Mouse (Mus musculus) limb, embryonic 14.5 days (tissue): ENCODE data around the gene Cygb. TPM values are rescaled to one million over a fixed set of nuclear protein-coding genes. Genes with fewer than 3 reads are reported as not detected.
A peak's percentile ranks its signal among the peaks of the same experiment; 100 is the strongest.

ENCODE experiments used
- ATAC-seq: fragments of 200-750 bp; cut with Nextera tagmentation; 2 replicates; pipeline ENCODE4 v1.8.0; 2017; ENCODE audit warnings: low read depth, moderate number of reproducible peaks, moderate TSS enrichment; ENCODE audit not compliant: low FRiP score
- DNase-seq: peaks from one replicate; pipeline ENCODE4 v3.0.0-alpha.2; 2015; ENCODE audit warnings: low spot score
- H3K27ac ChIP-seq: fragments of 300-500 bp; sonication (generic); replicated peaks from 2 replicates; pipeline ENCODE4 v1.5.1; 2014; ENCODE audit warnings: low read depth, mild to moderate bottlenecking, low read length, moderate library complexity, mixed read lengths
- H3K27me3 ChIP-seq: fragments of 300-500 bp; sonication (generic); 2 replicates; pipeline ENCODE4 v1.6.1; 2014; ENCODE audit warnings: low read length, mixed read lengths; ENCODE audit not compliant: control insufficient read depth, insufficient read depth
- H3K36me3 ChIP-seq: fragments of 300-500 bp; sonication (generic); 2 replicates; pipeline ENCODE4 v1.6.1; 2014; ENCODE audit warnings: mild to moderate bottlenecking, low read length, moderate library complexity, mixed read lengths; ENCODE audit not compliant: control insufficient read depth, insufficient read depth
- H3K4me1 ChIP-seq: fragments of 300-500 bp; sonication (generic); 2 replicates; pipeline ENCODE4 v1.6.1; 2014; ENCODE audit warnings: antibody characterized with exemption, low read length, mixed read lengths; ENCODE audit not compliant: control insufficient read depth, insufficient read depth
- H3K4me2 ChIP-seq: fragments of 300-500 bp; sonication (generic); replicated peaks from 2 replicates; pipeline ENCODE4 v1.6.1; 2014; ENCODE audit warnings: low read depth, mild to moderate bottlenecking, low read length, moderate library complexity; ENCODE audit not compliant: severe bottlenecking
- H3K4me3 ChIP-seq: fragments of 300-500 bp; sonication (generic); replicated peaks from 2 replicates; pipeline ENCODE4 v1.5.1; 2014; ENCODE audit warnings: low read length
- H3K9ac ChIP-seq: fragments of 300-500 bp; sonication (generic); 2 replicates; pipeline ENCODE4 v1.6.1; 2014; ENCODE audit warnings: mild to moderate bottlenecking, low read depth, low read length, moderate library complexity; ENCODE audit not compliant: severe bottlenecking
- H3K9me3 ChIP-seq: fragments of 300-500 bp; sonication (generic); 2 replicates; pipeline ENCODE4 v1.6.1; 2016; ENCODE audit warnings: low read length; ENCODE audit not compliant: control insufficient read depth
- POLR2A ChIP-seq: fragments of 200-500 bp; IDR thresholded peaks from 2 replicates; pipeline ENCODE4 v1.8.0; 2012; ENCODE audit warnings: inconsistent platforms, mild to moderate bottlenecking, moderate library complexity, borderline replicate concordance; ENCODE audit not compliant: insufficient read depth, insufficient read length; ENCODE audit errors: extremely low read depth
- WGBS: fragments of 180-500 bp; shearing (Covaris S2); extraction: QIAGEN DNeasy Blood & Tissue Kit; methylation state at CpG from one replicate; pipeline ENCODE4 v1.1.7; 2014; 5-methylcytosine and 5-hydroxymethylcytosine counted together
- polyA plus RNA-seq, 2 experiments: library from polyadenylated mRNA; depleted of rRNA in 1 of 2; stranded (reverse) in 1 of 2; unstranded in 1 of 2; fragments of >200 nt; fragmentation: Nextera tagmentation in 1 of 2; extraction: Ambion mirVana in 1 of 2; gene quantifications; 2 replicates each; pipeline versions ENCODE4 v1.2.1 to v1.2.3; 2012 to 2014

Cygb gene
- polyA plus RNA-seq, 2 experiments = 12.3 to 13.4 TPM

GRCm38 (mm10) chr11:116673410-116673809 lies 19.3 kb upstream of the Cygb start:
- DNase-seq (no peak), ATAC-seq (no peak)
- Histone ChIP-seq H3K4me1 (peaks cover 21% of the 10 kb centered on the region; the same call in 1 of the 2 replicates), H3K27ac (no peak overlapping the region), H3K9me3 (no peaks in the 10 kb centered on the region), H3K27me3 (no peaks in the 10 kb centered on the region), H3K9ac (peak overlapping the region; percentile 92; the same call in 1 of the 2 replicates), H3K4me3 (0 out of 2 replicates have a peak overlapping the region, but pooled peaks have one; percentile 86), H3K4me2 (peak overlapping the region; percentile 77; the same call in 1 of the 2 replicates), H3K36me3 (peaks cover 56% of the 10 kb centered on the region)
- WGBS = 88% methylated on average over 2 of the region's 2 CpGs
- no peak for TF ChIP-seq POLR2A

DNA sequence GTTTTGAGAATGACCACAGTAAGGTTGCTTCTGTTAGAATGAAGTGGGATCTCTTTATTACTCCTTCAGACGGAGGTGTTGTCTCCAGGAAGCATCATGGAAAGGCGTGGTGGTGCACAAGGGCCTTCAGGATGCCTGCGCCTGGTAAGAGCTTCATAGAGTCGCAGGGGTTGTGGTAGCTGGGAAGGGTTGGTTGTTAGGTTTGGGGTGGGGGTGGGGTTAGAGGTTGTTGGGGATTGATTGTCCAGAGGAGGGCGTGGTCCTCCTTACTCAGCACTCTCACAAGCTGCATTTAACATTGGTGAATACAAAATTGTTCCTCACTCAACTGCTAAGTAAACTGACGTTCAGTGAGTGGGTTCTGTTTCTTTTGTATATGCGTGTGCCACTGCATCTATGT lies 18.5 kb upstream of the Cygb start:
- Histone ChIP-seq H3K4me1 (peaks cover 21% of the 10 kb centered on the region; the same call in 1 of the 2 replicates), H3K27me3 (no peaks in the 10 kb centered on the region), H3K27ac (no peak overlapping the region), H3K9me3 (no peaks in the 10 kb centered on the region), H3K4me2 (peak overlapping the region; percentile 77), H3K36me3 (peaks cover 48% of the 10 kb centered on the region), H3K9ac (peak overlapping the region; percentile 92), H3K4me3 (peak overlapping the region; percentile 86)
- ATAC-seq = no peak
- DNase-seq = no peak
- WGBS = 19% methylated on average over 7 of the region's 7 CpGs
- no peak for TF ChIP-seq POLR2A

DNA sequence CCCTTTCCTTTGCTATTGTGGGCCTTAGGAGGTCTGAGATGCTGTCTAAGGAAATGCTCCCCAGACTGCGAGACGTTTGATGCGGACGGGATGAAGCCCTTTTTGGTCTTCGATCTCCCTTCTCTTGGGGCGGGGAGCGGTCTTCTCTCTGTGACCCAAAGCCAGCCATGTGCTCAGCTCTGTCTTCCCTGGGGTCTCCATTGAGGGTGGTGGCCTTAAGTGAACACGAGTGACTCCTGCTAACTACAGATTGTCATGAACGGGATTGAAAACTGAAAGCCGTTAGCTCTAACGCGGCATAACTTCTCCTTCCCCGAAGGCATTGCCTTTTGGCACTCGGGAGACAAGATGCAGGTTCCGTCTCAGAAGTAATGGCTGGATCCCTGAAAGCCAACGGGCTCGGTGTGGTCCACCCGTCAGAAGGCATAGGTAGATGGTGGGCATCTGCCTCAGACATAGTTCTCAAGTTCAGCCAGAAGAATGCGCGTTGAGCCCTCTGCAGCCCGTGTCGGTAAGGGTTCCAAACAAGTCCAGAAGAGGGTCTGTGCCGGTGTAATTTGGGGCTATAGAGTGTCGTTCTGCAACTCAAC lies 17.8 kb upstream of the Cygb start:
- Histone ChIP-seq H3K9me3 (no peaks in the 10 kb centered on the region), H3K27me3 (no peaks in the 10 kb centered on the region), H3K27ac (peak overlapping the region; percentile 63), H3K4me1 (peaks cover 21% of the 10 kb centered on the region; the same call in 1 of the 2 replicates), H3K4me2 (peak overlapping the region; percentile 77), H3K4me3 (peak overlapping the region; percentile 86), H3K9ac (peak overlapping the region; percentile 92), H3K36me3 (peaks cover 42% of the 10 kb centered on the region)
- TF ChIP-seq POLR2A = no peak
- under 1% methylated on average over 24 of the region's 24 CpGs for WGBS
- no peak for DNase-seq
- ATAC-seq = no peak

DNA sequence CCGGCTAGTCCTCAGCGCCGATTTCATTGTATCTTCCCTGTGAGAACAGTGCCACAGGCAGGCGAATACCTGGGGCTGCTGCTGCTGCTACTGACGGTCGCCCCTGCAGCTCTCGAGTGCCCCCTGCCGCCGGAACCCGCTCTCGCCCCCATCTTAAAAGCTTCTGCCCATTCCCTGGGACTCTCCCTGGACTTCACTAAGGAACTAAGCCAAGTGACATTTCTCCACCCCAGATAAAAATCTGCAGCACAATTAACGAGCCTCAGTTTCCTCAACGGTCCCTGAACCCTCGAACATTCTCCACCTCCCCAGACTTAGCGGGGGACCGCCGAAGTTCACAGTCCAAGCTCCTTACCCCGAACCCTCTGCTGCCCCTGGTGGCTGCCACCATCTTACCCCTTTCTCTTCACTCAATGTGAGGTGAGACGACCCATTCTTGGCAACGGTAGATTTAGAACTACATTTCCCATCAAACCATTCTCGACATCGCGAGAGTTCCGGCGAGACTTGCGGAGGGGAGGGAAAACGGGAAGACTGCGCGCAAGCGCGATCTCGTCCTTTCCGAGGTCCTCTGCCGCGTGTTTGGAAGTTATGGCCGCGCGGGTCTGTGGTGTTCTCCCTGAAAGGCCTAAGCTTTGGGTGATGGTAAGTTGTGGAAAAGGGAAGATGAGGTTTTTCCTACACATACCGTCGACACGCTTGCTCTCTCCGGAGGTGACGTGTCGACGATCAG lies 17.2 kb upstream of the Cygb start:
- Histone ChIP-seq H3K36me3 (peaks cover 35% of the 10 kb centered on the region), H3K9me3 (no peaks in the 10 kb centered on the region), H3K4me3 (peak overlapping the region; percentile 86), H3K9ac (peak overlapping the region; percentile 92), H3K4me1 (peaks cover 21% of the 10 kb centered on the region; the same call in 1 of the 2 replicates), H3K4me2 (peak overlapping the region; percentile 77), H3K27me3 (no peaks in the 10 kb centered on the region), H3K27ac (peak overlapping the region; percentile 63)
- peak; percentile 88; the same call in 1 of the 2 replicates for TF ChIP-seq POLR2A
- peak; percentile 95 for DNase-seq
- WGBS = 3% methylated on average over 45 of the region's 45 CpGs
- peak; percentile 90 for ATAC-seq

DNA sequence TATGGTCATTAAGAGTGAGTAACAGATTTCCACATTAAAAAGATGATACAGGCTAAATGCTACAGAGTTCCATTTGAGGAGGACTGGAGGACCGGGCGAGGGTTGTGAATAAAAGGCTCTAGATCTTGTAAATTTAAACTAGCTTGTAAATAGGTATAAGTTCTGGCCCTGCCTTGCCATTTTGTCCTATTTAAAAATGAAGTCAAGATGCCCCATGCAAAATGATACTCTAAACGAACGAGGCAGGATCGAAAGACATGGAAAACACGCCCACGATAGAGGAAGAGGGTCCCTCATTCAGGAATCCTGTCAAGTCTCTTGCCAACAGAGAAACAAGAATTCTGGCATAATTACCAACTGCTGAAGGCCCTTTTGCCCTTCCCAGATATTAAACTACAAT lies 16.3 kb upstream of the Cygb start:
- Histone ChIP-seq H3K9ac (no peak overlapping the region), H3K36me3 (peaks cover 26% of the 10 kb centered on the region), H3K27ac (no peak overlapping the region), H3K9me3 (no peaks in the 10 kb centered on the region), H3K4me1 (peaks cover 21% of the 10 kb centered on the region; the same call in 1 of the 2 replicates), H3K4me3 (no peak overlapping the region), H3K4me2 (peak overlapping the region; percentile 77; the same call in 1 of the 2 replicates), H3K27me3 (no peaks in the 10 kb centered on the region)
- no peak for ATAC-seq
- TF ChIP-seq POLR2A = no peak
- WGBS = 56% methylated on average over 7 of the region's 7 CpGs
- DNase-seq = no peak
